Mouse (Mus musculus) right cerebral cortex, adult 18-20 months (tissue): ENCODE data around the gene Sypl2.

Source experiments
- DNase-seq: peaks from one replicate; pipeline ENCODE4 v3.0.0; 2022; ENCODE audit warnings: mixed read lengths

Sypl2 gene

DNA sequence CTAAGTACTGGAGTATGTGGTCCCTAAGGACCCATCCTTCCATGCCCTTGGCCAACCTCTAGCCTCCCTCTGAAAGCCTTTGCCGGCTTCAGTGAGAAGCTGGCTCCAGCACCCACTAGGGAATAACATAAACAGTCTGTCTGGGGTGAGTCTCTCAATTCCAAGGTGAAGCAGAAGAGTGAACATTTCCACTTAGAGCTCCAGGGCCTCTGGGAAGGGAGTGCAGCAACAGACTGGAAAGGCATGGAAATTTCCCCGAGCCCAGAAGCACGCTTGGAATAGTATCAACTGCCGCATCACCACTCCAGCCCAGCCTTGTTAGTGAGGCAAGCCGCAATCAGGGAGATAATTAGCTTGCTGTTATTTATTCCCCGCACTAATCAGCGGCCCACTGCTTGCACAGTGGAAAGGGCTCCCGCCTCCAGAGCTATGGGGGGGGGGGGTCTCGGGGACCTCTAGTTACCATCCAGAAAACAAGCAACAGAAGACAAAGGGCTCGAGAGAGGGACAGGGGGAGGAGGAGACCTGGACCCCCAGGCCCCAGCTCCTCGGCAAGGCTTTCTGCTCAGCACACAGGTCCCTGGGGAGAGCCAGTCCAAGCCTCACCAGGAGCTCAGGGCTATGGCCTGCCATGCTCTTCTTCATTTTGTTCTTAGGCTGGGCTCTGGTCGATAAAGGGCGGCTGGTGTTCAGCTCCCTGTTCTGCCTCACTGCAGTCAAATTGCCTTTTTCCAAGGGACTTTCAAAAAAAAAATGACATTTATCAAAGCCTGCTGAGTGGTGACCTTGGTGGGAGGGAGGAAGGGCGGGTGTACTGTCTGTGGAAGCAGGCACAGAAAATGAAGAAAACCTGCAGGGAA lies 51.5 kb downstream of the Sypl2 start:
- DNase-seq, result peak; percentile 86

DNA sequence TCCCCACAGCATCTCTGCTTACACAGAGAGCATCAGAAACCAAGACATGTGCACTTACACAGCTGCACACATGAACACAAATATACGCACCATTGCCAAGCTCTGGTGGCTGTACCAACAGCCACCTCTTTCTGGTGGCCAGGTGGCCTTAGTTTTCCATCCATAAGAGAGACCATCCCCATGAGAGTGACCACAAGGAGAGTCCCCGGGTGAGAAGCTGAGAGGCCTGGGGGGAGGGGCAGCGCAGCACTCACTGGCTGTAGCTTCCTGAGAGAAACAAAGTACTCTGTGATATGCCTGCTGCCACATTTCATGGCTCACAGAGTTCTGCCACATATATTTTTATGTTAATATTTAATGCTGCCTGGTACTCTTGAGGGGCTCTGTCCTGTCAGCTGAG lies 57.2 kb downstream of the Sypl2 start:
- no peak for DNase-seq

DNA sequence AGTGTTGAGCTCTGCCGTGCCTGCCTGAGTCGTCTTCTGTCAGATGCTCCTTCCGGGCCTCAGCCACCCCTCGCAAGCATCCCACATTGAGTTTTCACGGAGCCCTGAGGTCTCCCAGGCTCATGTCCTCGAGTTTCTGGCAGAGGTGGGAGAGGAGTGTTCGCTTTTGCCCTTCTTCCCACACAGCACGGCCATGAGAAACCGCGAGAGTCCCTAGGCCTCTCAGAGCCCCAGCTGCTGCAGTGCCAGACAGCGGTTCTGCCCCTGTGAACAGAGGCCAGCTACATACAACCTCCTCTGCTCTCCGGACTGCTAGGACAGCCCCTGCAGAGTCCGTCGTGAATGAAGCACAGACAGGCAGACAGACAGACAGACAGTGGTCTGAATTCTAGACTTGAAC lies 58.9 kb downstream of the Sypl2 start:
- DNase-seq, result no peak

DNA sequence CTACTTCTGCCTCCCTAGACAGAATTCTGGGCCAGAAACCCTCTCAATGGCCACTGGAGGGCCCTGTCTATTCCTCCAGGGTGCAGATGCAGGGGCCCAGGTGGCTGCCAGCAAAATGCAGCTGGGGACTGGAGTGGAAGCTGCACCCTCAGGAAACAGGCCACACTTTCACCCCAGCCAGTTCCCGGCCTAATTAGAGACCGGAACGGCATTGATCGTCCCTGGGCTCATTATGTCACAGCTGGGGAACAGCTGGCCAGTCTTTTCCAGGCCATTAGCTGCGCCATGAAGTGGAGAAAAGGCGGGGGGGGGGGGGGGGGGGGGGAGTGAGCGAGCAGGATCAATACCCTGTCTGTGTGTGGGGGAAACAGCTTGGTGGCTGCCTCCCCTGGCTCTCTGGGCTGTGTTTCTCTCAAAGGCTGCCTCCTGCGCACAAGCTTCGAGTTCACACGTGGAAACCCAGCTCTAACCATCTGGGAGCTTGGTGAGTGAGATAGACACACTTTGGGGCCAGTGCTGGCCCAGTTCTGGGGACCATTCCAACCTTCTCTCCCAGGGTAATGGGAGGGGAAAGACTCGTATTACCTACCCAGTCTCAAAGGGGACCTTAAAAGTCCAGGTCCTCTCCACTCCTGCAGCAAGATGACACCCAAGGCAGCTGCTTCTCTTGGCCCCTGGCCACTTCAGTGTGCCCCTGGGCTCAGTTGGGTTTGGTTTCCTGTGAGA lies 59.8 kb downstream of the Sypl2 start:
- peak; percentile 68 for DNase-seq

DNA sequence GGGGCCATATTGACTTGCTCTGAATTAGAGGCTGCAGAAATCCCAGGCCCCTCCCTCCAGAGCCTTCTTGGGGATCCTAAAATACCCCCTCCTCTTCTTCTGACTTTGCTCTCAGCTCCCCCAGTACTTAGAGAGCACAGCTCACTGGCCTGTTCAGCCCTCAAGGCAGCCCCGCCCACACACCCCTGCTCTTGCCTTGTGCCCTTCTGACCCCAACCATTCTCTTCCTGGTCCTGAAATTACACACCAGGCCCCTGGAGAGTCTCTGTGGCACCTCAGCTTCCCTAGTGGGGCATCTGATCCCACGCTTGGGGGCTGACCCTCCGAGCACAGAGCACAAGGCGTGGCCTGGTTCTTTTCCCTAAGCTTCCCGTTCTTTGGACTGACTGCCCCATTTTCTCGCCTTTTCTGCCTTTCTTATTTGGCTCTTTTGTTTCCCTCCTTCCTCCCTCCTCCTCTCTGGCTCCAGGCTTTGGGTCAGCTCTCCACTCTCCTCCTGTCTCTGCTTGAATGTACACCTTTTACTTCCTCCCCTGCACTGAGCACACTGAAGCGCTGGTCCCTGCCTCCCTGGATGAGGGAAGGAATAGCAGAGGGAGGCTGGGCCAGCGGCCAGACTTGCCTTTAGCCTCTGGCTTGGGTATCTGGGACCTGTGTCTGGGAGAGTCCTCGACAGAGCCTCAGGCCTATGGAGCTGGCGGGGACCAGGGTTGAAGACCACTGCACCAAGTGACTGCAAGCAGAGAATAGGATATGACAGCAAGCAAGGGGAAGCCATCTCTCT lies 60.7 kb downstream of the Sypl2 start:
- no peak for DNase-seq

DNA sequence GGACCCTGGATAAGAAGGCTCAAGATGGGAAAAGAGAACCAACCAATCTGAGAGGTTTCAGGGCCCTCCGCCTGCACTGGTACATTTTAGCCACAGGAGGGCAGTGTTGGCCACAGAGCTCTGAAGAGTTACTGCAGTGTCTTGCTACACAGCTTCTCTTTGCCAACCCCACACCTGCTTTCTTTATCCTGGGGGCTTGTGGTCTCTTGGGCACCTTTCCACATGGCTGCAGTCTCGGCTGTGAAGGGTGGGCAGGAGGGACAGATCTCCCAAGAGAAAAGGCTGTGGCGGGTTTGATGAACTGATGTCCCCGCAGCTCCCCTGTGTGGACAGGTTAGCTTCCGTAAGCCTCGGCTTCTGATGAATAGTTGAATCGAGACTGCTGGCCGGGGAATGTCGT lies 61.6 kb downstream of the Sypl2 start:
- peak; percentile 81 for DNase-seq

DNA sequence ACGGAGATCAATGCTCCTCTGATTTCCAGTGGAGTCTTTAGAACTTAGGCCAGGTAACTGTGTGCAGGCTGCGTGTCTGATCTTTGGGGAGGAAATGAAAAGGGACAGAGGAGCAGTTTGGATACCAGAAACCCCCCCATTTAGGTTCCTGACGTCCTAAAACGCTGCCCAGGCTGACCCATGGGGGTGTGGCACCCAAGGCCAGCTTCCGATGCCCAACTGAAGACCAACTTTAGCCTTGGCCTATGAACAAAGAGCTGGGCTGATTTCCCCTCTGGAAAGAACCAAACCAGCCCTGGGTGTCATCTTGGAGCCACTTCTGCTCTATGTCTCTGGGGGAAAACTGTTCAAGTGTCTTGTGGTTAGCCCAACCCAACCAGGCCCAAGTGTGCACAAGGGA lies 62.4 kb downstream of the Sypl2 start:
- no peak for DNase-seq
